15 mouse cellular contexts compared by ENCODE assay signal in the genomic region with DNA sequence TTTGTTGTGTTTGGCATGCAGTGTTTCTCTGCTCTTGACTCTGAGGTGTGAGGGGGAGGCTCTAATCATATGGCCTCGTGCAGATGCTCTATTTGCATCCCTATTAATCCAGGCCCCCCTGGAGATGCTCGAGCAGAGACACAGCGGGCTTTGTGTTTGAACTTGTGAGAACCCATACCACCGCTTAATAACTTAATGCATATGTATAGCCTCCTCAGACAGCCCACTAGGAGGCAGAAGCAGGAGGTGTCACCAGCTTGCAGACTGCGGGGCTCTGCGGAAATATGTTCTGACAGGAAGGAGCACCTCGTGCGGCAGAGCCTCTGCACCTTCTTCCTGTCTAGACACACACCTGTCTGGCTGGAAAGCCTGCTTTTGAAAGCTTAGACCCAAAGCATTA.
A peak's percentile ranks its signal among the peaks of the same experiment; 100 is the strongest.
DNase-seq lines count a peak whose midpoint lies in the region; ATAC-seq lines count a peak whose summit lies in the region.
"Had no signal": no experiment of that assay in that cellular context is flagged by ENCODE, and none has a peak within 500 bp of the region (broad histone marks: within the 10 kb centered on the region; RNA-seq: fewer than 3 reads in every experiment).

No protein-coding gene starts in this region.

- no peak for ATAC-seq in neural tube, embryonic 13.5 days (ENCODE audit: low read depth)
- 0 out of 2 replicates have a peak, but pooled peaks have one; percentile 16 for ATAC-seq in hindbrain, embryonic 12.5 days (ENCODE audit: low FRiP score)
- ATAC-seq in midbrain, embryonic 15.5 days (replicated peaks) = peak; percentile 58
- no peak for ATAC-seq in liver, embryonic 11.5 days (replicated peaks; ENCODE audit: low FRiP score)

- WGBS in heart, embryonic 10.5 days = 3% methylated on average over 8 of the region's 8 CpGs
- 7% methylated on average over 8 of the region's 8 CpGs for WGBS in neural tube, embryonic 13.5 days
- WGBS in hindbrain, embryonic 12.5 days = 3% methylated on average over 8 of the region's 8 CpGs
- 4% methylated on average over 8 of the region's 8 CpGs for WGBS in midbrain, embryonic 15.5 days
- 7% methylated on average over 8 of the region's 8 CpGs for WGBS in liver, embryonic 11.5 days

- no peak overlapping the region for H3K9ac ChIP-seq in neural tube, embryonic 13.5 days
- no peak overlapping the region for H3K9ac ChIP-seq in hindbrain, embryonic 12.5 days
- no peak overlapping the region for H3K9ac ChIP-seq in midbrain, embryonic 15.5 days
- H3K9ac ChIP-seq in liver, embryonic 11.5 days (ENCODE audit: low read depth, low read length) = no peak overlapping the region
- H3K9ac ChIP-seq: stomach, embryonic 15.5 days had no signal

- H3K9me3 ChIP-seq in heart, embryonic 10.5 days = no peaks in the 10 kb centered on the region
- H3K9me3 ChIP-seq in neural tube, embryonic 13.5 days = no peaks in the 10 kb centered on the region
- no peaks in the 10 kb centered on the region for H3K9me3 ChIP-seq in hindbrain, embryonic 12.5 days (replicated peaks)
- H3K9me3 ChIP-seq in midbrain, embryonic 15.5 days = no peaks in the 10 kb centered on the region
- no peaks in the 10 kb centered on the region for H3K9me3 ChIP-seq in liver, embryonic 11.5 days (ENCODE audit: control insufficient read depth, low read length)
- H3K9me3 ChIP-seq: stomach, embryonic 15.5 days had no signal

- H3K27me3 ChIP-seq in heart, embryonic 10.5 days (ENCODE audit: insufficient read depth, poor library complexity, severe bottlenecking) = peaks cover 37% of the 10 kb centered on the region
- peaks cover 19% of the 10 kb centered on the region; the same call in 1 of the 2 replicates for H3K27me3 ChIP-seq in neural tube, embryonic 13.5 days
- peaks cover 11% of the 10 kb centered on the region for H3K27me3 ChIP-seq in hindbrain, embryonic 12.5 days
- peaks cover 4% of the 10 kb centered on the region; the same call in 1 of the 2 replicates for H3K27me3 ChIP-seq in midbrain, embryonic 15.5 days (replicated peaks)
- H3K27me3 ChIP-seq in liver, embryonic 11.5 days (replicated peaks; ENCODE audit: control insufficient read depth, insufficient read depth, low read length) = peaks cover 5% of the 10 kb centered on the region; the same call in 1 of the 2 replicates

- no peaks in the 10 kb centered on the region for H3K36me3 ChIP-seq in heart, embryonic 10.5 days
- H3K36me3 ChIP-seq in neural tube, embryonic 13.5 days = no peaks in the 10 kb centered on the region
- no peaks in the 10 kb centered on the region for H3K36me3 ChIP-seq in hindbrain, embryonic 12.5 days
- no peaks in the 10 kb centered on the region for H3K36me3 ChIP-seq in midbrain, embryonic 15.5 days (replicated peaks)
- H3K36me3 ChIP-seq in liver, embryonic 11.5 days (ENCODE audit: control insufficient read depth, insufficient read depth, low read length) = no peaks in the 10 kb centered on the region
- H3K36me3 ChIP-seq: stomach, embryonic 15.5 days had no signal

- peak overlapping the region; percentile 35 for H3K4me3 ChIP-seq in heart, embryonic 10.5 days
- no peak overlapping the region for H3K4me3 ChIP-seq in neural tube, embryonic 13.5 days
- no peak overlapping the region for H3K4me3 ChIP-seq in hindbrain, embryonic 12.5 days
- no peak overlapping the region for H3K4me3 ChIP-seq in midbrain, embryonic 15.5 days
- H3K4me3 ChIP-seq in liver, embryonic 11.5 days (ENCODE audit: low read depth, low read length) = no peak overlapping the region
- H3K4me3 ChIP-seq: left cerebral cortex, adult 2 months; stomach, embryonic 15.5 days had no signal

- no peak overlapping the region for H3K27ac ChIP-seq in heart, embryonic 10.5 days
- H3K27ac ChIP-seq in neural tube, embryonic 13.5 days (replicated peaks) = no peak overlapping the region
- H3K27ac ChIP-seq in hindbrain, embryonic 12.5 days = no peak overlapping the region
- no peak overlapping the region for H3K27ac ChIP-seq in midbrain, embryonic 15.5 days
- no peak overlapping the region for H3K27ac ChIP-seq in liver, embryonic 11.5 days (ENCODE audit: low read depth, low read length)
- H3K27ac ChIP-seq: left cerebral cortex, adult 2 months; stomach, embryonic 15.5 days had no signal

- no peak for DNase-seq in heart, embryonic 10.5 days (ENCODE audit: low spot score)
- DNase-seq in heart, adult 8-10 months (ENCODE audit: low spot score) = no peak
- DNase-seq in neural tube, embryonic 10.5 days (ENCODE audit: extremely low spot score, low spot score) = no peak
- no peak for DNase-seq in liver, embryonic 11.5 days (ENCODE audit: low spot score)
- no peak for DNase-seq in lung, postnatal 36 days
- DNase-seq: adrenal gland, postnatal 36 days; kidney, adult 11 months; kidney, postnatal 25 days; lung, postnatal 10 days; right cerebral cortex, postnatal 4 days had no signal

- H3K4me1 ChIP-seq in heart, embryonic 10.5 days = peaks cover 11% of the 10 kb centered on the region
- peaks cover 9% of the 10 kb centered on the region; the same call in 1 of the 2 replicates for H3K4me1 ChIP-seq in neural tube, embryonic 13.5 days (replicated peaks)
- H3K4me1 ChIP-seq in hindbrain, embryonic 12.5 days = peaks cover 7% of the 10 kb centered on the region; the same call in 1 of the 2 replicates
- peaks cover 10% of the 10 kb centered on the region for H3K4me1 ChIP-seq in midbrain, embryonic 15.5 days
- no peaks in the 10 kb centered on the region for H3K4me1 ChIP-seq in liver, embryonic 11.5 days (replicated peaks; ENCODE audit: control insufficient read depth, insufficient read depth, low read length)
- H3K4me1 ChIP-seq: stomach, embryonic 15.5 days had no signal

- peak overlapping the region; percentile 13; the same call in 1 of the 2 replicates for H3K4me2 ChIP-seq in neural tube, embryonic 13.5 days
- peak overlapping the region; percentile 9; the same call in 1 of the 2 replicates for H3K4me2 ChIP-seq in hindbrain, embryonic 12.5 days (replicated peaks)
- H3K4me2 ChIP-seq in midbrain, embryonic 15.5 days = peak overlapping the region; percentile 20; the same call in 1 of the 2 replicates
- H3K4me2 ChIP-seq in liver, embryonic 11.5 days = no peak overlapping the region
- H3K4me2 ChIP-seq: stomach, embryonic 15.5 days had no signal

Comparison
In these comparisons a context has a peak if more than half of its experiments do, and no peak if none do; other contexts are left out.
1. ATAC-seq: peak in hindbrain, embryonic 12.5 days (single experiment) and midbrain, embryonic 15.5 days (single experiment); none in neural tube, embryonic 13.5 days (single experiment) and liver, embryonic 11.5 days (single experiment).